Mouse (Mus musculus) liver, adult 2 months (tissue): ENCODE results near the gene 4930564D02Rik.

Experiments used
- CTCF ChIP-seq: fragments of 200-500 bp; IDR thresholded peaks from 2 replicates; pipeline ENCODE4 v1.5.1; 2011; ENCODE audit warnings: low read depth, low read length, control low read depth
- POLR2A ChIP-seq: fragments of 200-500 bp; IDR thresholded peaks from 2 replicates; pipeline ENCODE4 v1.6.1; 2011; ENCODE audit warnings: low read length, control low read depth; ENCODE audit not compliant: insufficient read depth; ENCODE audit errors: extremely low read depth

- TF ChIP-seq POLR2A (no peak), CTCF (no peak)
Measured at GRCm38 (mm10) chr3:105099526-105100269, 33.1 kb downstream of the 4930564D02Rik start.
